Mouse (Mus musculus) megakaryocyte, embryonic 14.5 days (primary cell): ENCODE measurements around the gene Cntln. TPM values are rescaled to one million over a fixed set of nuclear protein-coding genes. Genes with fewer than 3 reads are reported as not detected.

Experiments used
- H3K27me3 ChIP-seq: replicated peaks from 2 replicates; pipeline ENCODE3; 2012; ENCODE audit warnings: inconsistent platforms
- H3K36me3 ChIP-seq: replicated peaks from 2 replicates; pipeline ENCODE3; 2012; ENCODE audit warnings: low read length, inconsistent platforms, mixed read lengths
- H3K4me1 ChIP-seq: 2 replicates; pipeline ENCODE4 v1.6.1; 2012; ENCODE audit warnings: inconsistent platforms
- H3K4me3 ChIP-seq: replicated peaks from 2 replicates; pipeline ENCODE3; 2012; ENCODE audit warnings: moderate library complexity, mild to moderate bottlenecking, inconsistent platforms
- H3K9me3 ChIP-seq: 2 replicates; pipeline ENCODE4 v1.6.1; 2012; ENCODE audit warnings: inconsistent platforms
- FLI1 ChIP-seq: IDR thresholded peaks from 2 replicates; pipeline ENCODE4 v1.6.1; 2012; ENCODE audit warnings: low read length, inconsistent platforms, mixed read lengths
- GATA1 ChIP-seq: IDR thresholded peaks from 3 replicates; pipeline ENCODE4 v1.6.1; 2012; ENCODE audit warnings: mixed read lengths, low read length, inconsistent platforms, borderline replicate concordance
- polyA plus RNA-seq: library from polyadenylated mRNA; stranded (reverse); fragments of >175 nt; gene quantifications from 2 replicates; pipeline ENCODE4 v1.2.3, GENCODE M21; 2012; ENCODE audit warnings: low replicate concordance; ENCODE audit not compliant: insufficient read depth

The Cntln gene
- polyA plus RNA-seq, 1 experiment, result 0.84 TPM

DNA sequence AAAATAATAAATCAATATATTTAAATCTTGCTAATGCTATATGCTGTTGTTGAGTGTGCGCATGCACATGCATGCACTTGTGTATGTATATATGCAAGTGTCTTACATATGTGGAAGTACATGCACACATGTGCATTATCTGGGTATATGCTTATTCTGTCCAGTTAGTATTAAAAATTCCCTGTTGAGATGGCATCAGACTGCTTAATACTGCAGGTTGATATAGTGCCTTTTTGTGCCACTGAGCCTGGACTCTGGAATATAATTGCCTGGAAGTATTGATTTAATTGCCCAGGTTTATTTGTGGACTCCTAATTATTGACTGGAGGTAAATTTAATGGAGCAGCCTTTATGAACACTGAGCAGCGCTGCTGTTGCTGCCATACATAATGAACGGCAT lies 236.2 kb downstream of the Cntln start:
- H3K9me3 ChIP-seq, result no peaks in the 10 kb centered on the region
- peaks cover 2% of the 10 kb centered on the region for H3K36me3 ChIP-seq
- no peaks in the 10 kb centered on the region for H3K27me3 ChIP-seq
- TF ChIP-seq FLI1, result no peak
- TF ChIP-seq GATA1, result no peak
- no peaks in the 10 kb centered on the region for H3K4me1 ChIP-seq
- H3K4me3 ChIP-seq, result no peak overlapping the region

GRCm38 (mm10) chr4:85149726-85150125 lies 265.6 kb downstream of the Cntln start:
- no peaks in the 10 kb centered on the region for H3K4me1 ChIP-seq
- H3K4me3 ChIP-seq, result no peak overlapping the region
- H3K36me3 ChIP-seq, result no peaks in the 10 kb centered on the region
- no peak for TF ChIP-seq FLI1
- TF ChIP-seq GATA1, result no peak
- H3K9me3 ChIP-seq, result no peaks in the 10 kb centered on the region
- no peaks in the 10 kb centered on the region for H3K27me3 ChIP-seq

- Histone ChIP-seq H3K27me3 (no peaks in the 10 kb centered on the region), H3K36me3 (no peaks in the 10 kb centered on the region), H3K9me3 (no peaks in the 10 kb centered on the region), H3K4me1 (no peaks in the 10 kb centered on the region), H3K4me3 (no peak overlapping the region)
- TF ChIP-seq FLI1 (no peak), GATA1 (no peak)
Measured at GRCm38 (mm10) chr4:85151881-85152280, 267.8 kb downstream of the Cntln start.

GRCm38 (mm10) chr4:85154361-85154760 lies 270.3 kb downstream of the Cntln start:
- Histone ChIP-seq H3K4me1 (no peaks in the 10 kb centered on the region), H3K27me3 (no peaks in the 10 kb centered on the region), H3K4me3 (no peak overlapping the region), H3K36me3 (no peaks in the 10 kb centered on the region), H3K9me3 (no peaks in the 10 kb centered on the region)
- no peak for TF ChIP-seq GATA1
- no peak for TF ChIP-seq FLI1

GRCm38 (mm10) chr4:85161156-85161555 lies 277.0 kb downstream of the Cntln start:
- TF ChIP-seq FLI1, result no peak
- no peak for TF ChIP-seq GATA1
- no peaks in the 10 kb centered on the region for H3K27me3 ChIP-seq

DNA sequence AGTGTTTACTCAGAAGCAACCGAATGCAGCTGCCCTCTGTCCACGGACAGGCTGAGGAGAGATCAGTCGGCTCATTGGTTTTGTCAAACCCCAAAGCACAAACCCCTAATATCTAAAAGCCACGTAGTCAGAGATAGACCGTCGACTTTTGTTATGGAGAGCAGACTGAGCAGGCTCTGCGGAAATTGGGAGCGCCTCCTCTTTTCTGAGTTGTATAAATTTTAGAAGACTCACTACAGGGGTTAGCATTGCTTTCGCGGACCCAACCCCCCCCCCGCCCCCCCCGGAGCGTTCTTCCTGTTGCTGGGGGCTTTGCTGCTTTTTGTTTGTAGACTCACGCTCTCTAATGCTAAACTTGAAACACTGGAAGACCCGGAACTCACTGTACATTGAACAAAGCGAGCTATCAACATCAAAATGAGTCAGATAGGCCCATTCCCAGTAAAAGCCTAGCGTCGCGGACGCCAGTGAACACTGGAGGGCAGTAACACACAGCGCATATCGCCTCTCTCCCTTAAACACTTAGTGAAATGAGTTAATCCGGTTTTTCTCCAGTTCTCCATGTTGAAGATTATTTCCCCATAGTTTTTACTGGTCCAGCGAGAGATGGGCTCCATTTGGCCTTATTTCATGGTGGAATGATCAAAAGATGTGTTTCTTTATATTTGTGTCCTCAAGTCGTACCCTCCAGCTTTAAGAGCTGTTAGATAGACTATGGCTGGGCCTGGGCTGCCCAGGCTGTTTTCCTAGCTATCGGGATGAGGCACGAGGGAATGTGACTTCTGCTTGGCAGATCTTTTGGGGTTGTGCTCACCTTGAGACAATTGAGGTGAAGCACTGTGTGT lies 278.6 kb downstream of the Cntln start:
- no peak for TF ChIP-seq FLI1
- TF ChIP-seq GATA1, result no peak
- Histone ChIP-seq H3K4me1 (no peaks in the 10 kb centered on the region), H3K4me3 (no peak overlapping the region), H3K9me3 (0 out of 2 replicates have a peak, but pooled peaks cover under 1% of the 10 kb centered on the region), H3K36me3 (no peaks in the 10 kb centered on the region), H3K27me3 (no peaks in the 10 kb centered on the region)

More at GRCm38 (mm10) chr4:85161156-85161555, 277.0 kb downstream of the Cntln start:
- Histone ChIP-seq H3K4me1 (no peaks in the 10 kb centered on the region), H3K9me3 (no peaks in the 10 kb centered on the region), H3K36me3 (no peaks in the 10 kb centered on the region), H3K4me3 (no peak overlapping the region)

- H3K27me3 ChIP-seq, result no peaks in the 10 kb centered on the region
- no peak overlapping the region for H3K4me3 ChIP-seq
- H3K9me3 ChIP-seq, result 0 out of 2 replicates have a peak, but pooled peaks cover 6% of the 10 kb centered on the region
- H3K4me1 ChIP-seq, result no peaks in the 10 kb centered on the region
- H3K36me3 ChIP-seq, result no peaks in the 10 kb centered on the region
- no peak for TF ChIP-seq GATA1
- no peak for TF ChIP-seq FLI1
Measured at GRCm38 (mm10) chr4:85163313-85163615, 279.2 kb downstream of the Cntln start.

DNA sequence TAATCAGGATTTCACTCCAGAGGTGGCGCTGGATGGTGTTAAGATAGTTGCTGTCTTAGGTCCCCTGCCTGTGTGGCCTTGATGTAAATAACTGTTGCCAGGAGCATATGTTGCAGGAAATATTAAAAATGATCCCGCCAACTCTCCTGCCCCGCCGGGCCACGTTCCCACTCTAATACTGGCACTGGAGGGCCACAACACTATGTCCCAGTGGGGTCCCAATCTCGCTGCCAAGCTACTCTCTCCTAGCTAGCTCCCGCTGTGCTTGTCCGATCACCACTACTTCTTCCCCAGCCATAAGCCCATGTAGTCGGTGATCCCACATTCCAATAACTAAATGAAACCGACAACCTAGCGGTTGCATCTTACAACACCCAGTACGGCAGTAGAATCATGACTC lies 283.9 kb downstream of the Cntln start:
- Histone ChIP-seq H3K36me3 (no peaks in the 10 kb centered on the region), H3K4me1 (no peaks in the 10 kb centered on the region), H3K27me3 (no peaks in the 10 kb centered on the region), H3K9me3 (peaks cover 6% of the 10 kb centered on the region; the same call in 1 of the 2 replicates), H3K4me3 (no peak overlapping the region)
- TF ChIP-seq FLI1, result no peak
- no peak for TF ChIP-seq GATA1

DNA sequence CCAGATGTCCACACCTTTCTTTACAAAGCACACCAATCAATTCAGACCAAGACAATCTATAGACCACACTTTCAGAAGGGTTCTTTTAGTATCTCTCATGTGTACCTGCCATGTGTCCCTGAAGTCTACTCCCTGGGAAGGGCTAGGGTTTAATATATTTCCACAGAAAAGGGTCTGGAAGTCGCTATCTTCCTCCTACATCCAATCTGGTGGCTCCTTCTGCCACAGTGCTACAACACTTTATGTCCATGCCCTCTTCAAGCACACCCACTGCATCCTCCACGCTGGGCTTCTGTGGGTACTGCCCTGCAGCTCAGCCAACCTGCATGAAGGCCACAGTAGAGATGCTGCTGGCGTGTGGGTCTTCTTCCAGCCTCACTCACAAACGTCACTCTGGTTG lies 291.4 kb downstream of the Cntln start:
- no peaks in the 10 kb centered on the region for H3K36me3 ChIP-seq
- peaks cover 5% of the 10 kb centered on the region; the same call in 1 of the 2 replicates for H3K9me3 ChIP-seq
- TF ChIP-seq FLI1, result no peak
- TF ChIP-seq GATA1, result no peak
- no peaks in the 10 kb centered on the region for H3K27me3 ChIP-seq
- no peaks in the 10 kb centered on the region for H3K4me1 ChIP-seq
- H3K4me3 ChIP-seq, result peak overlapping the region; percentile 38

GRCm38 (mm10) chr4:85178394-85179051 lies 294.4 kb downstream of the Cntln start:
- TF ChIP-seq FLI1, result no peak
- no peak for TF ChIP-seq GATA1
- H3K4me3 ChIP-seq, result no peak overlapping the region
- H3K9me3 ChIP-seq, result peaks cover 5% of the 10 kb centered on the region; the same call in 1 of the 2 replicates
- H3K36me3 ChIP-seq, result no peaks in the 10 kb centered on the region
- no peaks in the 10 kb centered on the region for H3K27me3 ChIP-seq
- no peaks in the 10 kb centered on the region for H3K4me1 ChIP-seq

Other genes with a start within 250 kb of the Cntln start
- gene Bnc2, start 209.0 kb upstream of the Cntln start, polyA plus RNA-seq, result not detected in 2 replicates